38 mouse cellular contexts compared by ENCODE assay signal in the genomic region with DNA sequence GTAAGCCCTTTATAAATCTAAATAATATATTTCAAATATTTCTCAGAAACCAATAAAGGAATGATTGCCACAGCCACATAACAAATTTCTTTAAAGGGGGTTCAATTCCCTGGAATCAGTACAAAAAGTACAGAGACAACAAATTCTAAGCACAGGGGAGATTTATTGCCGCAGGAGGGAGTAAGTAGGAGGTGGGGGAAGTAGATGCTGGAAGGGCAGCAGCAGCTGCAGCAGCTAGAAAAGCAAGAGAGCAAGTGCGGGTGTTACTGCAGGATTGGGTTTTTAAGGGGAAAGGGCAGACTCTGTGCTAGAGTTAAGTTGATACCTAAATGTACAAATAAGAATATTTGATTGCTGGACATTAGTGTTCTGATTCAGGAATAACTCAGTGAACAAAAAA. TPM values are rescaled to one million over a fixed set of nuclear protein-coding genes. Genes with fewer than 3 reads are reported as not detected.
"Had no signal": no experiment of that assay in that cellular context is flagged by ENCODE, and none has a peak within 500 bp of the region (broad histone marks: within the 10 kb centered on the region; RNA-seq: fewer than 3 reads in every experiment).

No protein-coding gene starts in this region.

- H3K4me3 ChIP-seq: heart, adult 2 months; heart, embryonic 13.5 days; heart, embryonic 15.5 days; hindbrain, embryonic 10.5 days; hindbrain, embryonic 12.5 days; intestine, embryonic 15.5 days; limb, embryonic 10.5 days; limb, embryonic 12.5 days; liver, embryonic 13.5 days; liver, embryonic 15.5 days had no signal

- H3K4me1 ChIP-seq: heart, embryonic 13.5 days; heart, embryonic 15.5 days; hindbrain, embryonic 10.5 days; hindbrain, embryonic 12.5 days; intestine, embryonic 15.5 days; limb, embryonic 10.5 days; limb, embryonic 12.5 days; liver, embryonic 13.5 days; liver, embryonic 15.5 days had no signal

- H3K36me3 ChIP-seq: heart, embryonic 13.5 days; heart, embryonic 15.5 days; hindbrain, embryonic 10.5 days; hindbrain, embryonic 12.5 days; intestine, embryonic 15.5 days; limb, embryonic 10.5 days; limb, embryonic 12.5 days; liver, embryonic 13.5 days; liver, embryonic 15.5 days had no signal

- H3K27ac ChIP-seq: heart, adult 2 months; heart, embryonic 13.5 days; heart, embryonic 15.5 days; hindbrain, embryonic 10.5 days; hindbrain, embryonic 12.5 days; hindbrain, embryonic 14.5 days; intestine, embryonic 15.5 days; limb, embryonic 10.5 days; limb, embryonic 12.5 days; liver, embryonic 13.5 days; liver, embryonic 15.5 days had no signal

- H3K9me3 ChIP-seq: heart, embryonic 13.5 days; heart, embryonic 15.5 days; hindbrain, embryonic 10.5 days; hindbrain, embryonic 12.5 days; intestine, embryonic 15.5 days; limb, embryonic 10.5 days; limb, embryonic 12.5 days; liver, embryonic 13.5 days; liver, embryonic 15.5 days had no signal

- H3K4me2 ChIP-seq: heart, embryonic 11.5 days; heart, embryonic 13.5 days; heart, embryonic 15.5 days; hindbrain, embryonic 12.5 days; hindbrain, embryonic 14.5 days; intestine, embryonic 15.5 days; limb, embryonic 12.5 days; liver, embryonic 11.5 days; liver, embryonic 13.5 days; liver, embryonic 15.5 days had no signal

- ATAC-seq: forebrain, postnatal 0 days; hindbrain, embryonic 16.5 days; inflammation-experienced regulatory T-cells, adult 6 months; intestine, embryonic 15.5 days; intestine, postnatal 0 days had no signal

- H3K27me3 ChIP-seq: heart, embryonic 13.5 days; heart, embryonic 15.5 days; hindbrain, embryonic 12.5 days; intestine, embryonic 15.5 days; limb, embryonic 12.5 days; liver, embryonic 13.5 days; liver, embryonic 15.5 days had no signal

- DNase-seq: forebrain, postnatal 0 days; gastrocnemius, postnatal 14 days; gastrocnemius, postnatal 36 days; heart, adult 11 months; heart, adult 2 months; heart, postnatal 14 days; heart, postnatal 4 days; kidney, adult 2 months; kidney, adult 9 months; kidney, postnatal 14 days; kidney, postnatal 4 days; liver; liver, embryonic 13.5 days had no signal

- H3K9ac ChIP-seq: forebrain, postnatal 0 days; heart, embryonic 13.5 days; heart, embryonic 15.5 days; hindbrain, embryonic 12.5 days; hindbrain, embryonic 14.5 days; intestine, embryonic 15.5 days; limb, embryonic 12.5 days; liver, embryonic 13.5 days; liver, embryonic 15.5 days had no signal

RNA-seq across cellular contexts. Expression of gene Slco1a4, which starts 33.7 kb away (rescaled TPM):
- total RNA-seq: gastrocnemius, adult 18-20 months had no signal
- polyA plus RNA-seq: heart, embryonic 11.5 days; heart, embryonic 13.5 days; hindbrain, embryonic 10.5 days; intestine, embryonic 15.5 days; limb, embryonic 10.5 days; limb, embryonic 12.5 days; liver, embryonic 11.5 days; liver, embryonic 13.5 days; liver, embryonic 15.5 days had no signal

RNA-seq across cellular contexts. Expression of gene Slco1a1, which starts 57.0 kb away (rescaled TPM):
- total RNA-seq: forebrain, postnatal 0 days; gastrocnemius, adult 18-20 months; gastrocnemius, postnatal 14 days; gastrocnemius, postnatal 36 days; heart, adult 2 months; heart, postnatal 14 days; heart, postnatal 4 days; layer of hippocampus, adult 18-20 months; layer of hippocampus, postnatal 10 days; layer of hippocampus, postnatal 25 days; left cerebral cortex, adult 8-10 months; left cerebral cortex, postnatal 10 days; left cerebral cortex, postnatal 25 days had no signal
- polyA plus RNA-seq: forebrain, postnatal 0 days; gonadal fat pad, adult 2 months; heart, adult 2 months; heart, embryonic 11.5 days; heart, embryonic 13.5 days; heart, embryonic 15.5 days; heart, postnatal 0 days; hindbrain, embryonic 10.5 days; hindbrain, embryonic 12.5 days; hindbrain, embryonic 14.5 days; hindbrain, embryonic 16.5 days; inflammation-experienced regulatory T-cells, adult 6 months; intestine, embryonic 15.5 days; intestine, postnatal 0 days; kidney, adult 2 months; kidney, embryonic 16.5 days; limb, embryonic 10.5 days; limb, embryonic 12.5 days; limb, embryonic 14.5 days; liver, embryonic 11.5 days; liver, embryonic 13.5 days had no signal
